Mouse (Mus musculus): ENCODE measurements at regions not wholly inside any gene's neighbourhood (a gene's known extent, or its start where the extent isn't known, plus 50 kb on each side); places are given as distances from the start of the nearest gene placed in this dataset.

DNA sequence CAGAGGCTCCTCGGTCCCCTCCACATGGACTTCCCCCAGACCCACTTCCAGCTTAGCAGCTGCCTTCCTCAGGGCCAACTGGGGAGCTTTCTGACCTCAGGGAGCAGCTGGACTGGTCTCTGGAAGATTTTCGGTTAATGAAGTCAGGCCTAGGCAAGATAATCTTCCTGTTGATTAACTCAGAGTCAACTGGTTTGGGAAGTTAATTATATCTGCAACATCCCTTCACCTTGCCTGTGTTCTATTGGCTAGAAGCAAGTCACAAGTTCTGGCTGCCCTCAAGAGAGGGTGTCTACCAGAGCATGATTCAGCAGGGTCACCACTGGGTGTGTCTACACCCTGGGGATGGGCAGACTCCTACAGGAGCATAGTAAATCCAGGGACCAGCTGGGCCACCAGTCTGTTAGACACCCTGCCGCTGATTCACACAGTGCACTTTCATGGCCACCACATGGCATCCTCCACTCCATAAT lies 53.9 kb upstream of the Maml3 start:
- no peak for DNase-seq (ENCODE audit: low read depth in 1 of 2, low spot score in 2 of 2)

DNA sequence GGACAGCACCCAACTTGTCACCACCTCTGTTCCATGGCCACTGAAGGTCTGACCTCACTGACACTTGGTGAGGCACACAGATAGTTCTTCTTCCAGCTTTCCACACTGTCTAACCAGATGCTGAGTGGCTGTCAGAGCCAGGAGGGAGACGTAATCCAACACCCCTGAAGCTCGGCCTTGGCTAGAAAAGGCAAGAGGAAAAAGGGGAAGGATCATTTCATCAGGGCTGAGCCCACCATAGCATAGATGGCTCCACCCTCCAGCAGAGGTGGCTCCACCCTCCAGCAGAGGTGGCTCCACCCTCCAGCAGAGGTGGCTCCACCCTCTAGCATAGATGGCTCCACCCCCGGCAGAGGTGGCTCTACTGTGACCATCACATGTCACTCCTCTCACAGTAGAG lies 56.8 kb upstream of the Maml3 start:
- no peak for DNase-seq (ENCODE audit: low read depth in 1 of 2, low spot score in 2 of 2)

DNA sequence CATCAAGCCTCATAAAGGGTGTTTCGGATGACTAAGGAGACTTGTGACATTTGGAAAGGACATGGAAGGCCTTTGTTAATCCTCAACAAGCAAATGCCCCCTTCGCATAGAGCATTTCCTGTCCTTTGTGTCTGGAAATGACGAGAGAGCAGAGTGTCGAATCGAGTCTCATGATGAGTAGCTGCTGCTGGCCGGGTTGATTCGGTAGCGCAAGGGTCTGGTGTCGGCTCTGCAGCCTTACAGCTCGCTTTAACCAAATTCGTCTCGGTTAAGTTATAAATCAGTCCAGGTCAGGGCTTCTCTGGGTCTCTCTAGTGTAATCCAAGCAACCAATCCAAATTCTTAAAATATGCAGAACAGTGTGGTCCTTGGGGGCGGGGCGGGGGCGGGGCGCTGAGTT lies 59.1 kb upstream of the Maml3 start:
- DNase-seq (ENCODE audit: low read depth in 1 of 2, low spot score in 2 of 2) = no peak

DNA sequence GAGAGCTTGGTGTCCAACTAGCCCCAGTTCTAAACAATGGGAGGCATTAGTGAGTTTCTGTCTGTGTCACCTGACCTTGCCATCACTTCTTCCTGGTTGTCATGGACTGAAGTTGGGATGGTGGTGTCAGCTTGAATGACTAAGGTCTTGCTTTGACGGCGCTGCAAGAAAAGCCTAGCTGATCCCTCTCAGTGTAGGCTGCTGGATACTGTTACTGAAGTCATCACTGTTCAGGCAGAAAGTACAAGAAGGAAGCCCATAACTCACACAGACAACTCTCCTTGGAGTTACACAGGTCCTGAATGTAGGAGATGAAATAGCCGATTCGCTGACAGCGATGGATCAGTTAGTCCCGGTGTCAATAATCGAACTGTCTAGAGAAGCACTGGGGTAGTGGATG lies 62.5 kb upstream of the Maml3 start:
- DNase-seq (ENCODE audit: low read depth in 1 of 2, low spot score in 2 of 2) = no peak

DNA sequence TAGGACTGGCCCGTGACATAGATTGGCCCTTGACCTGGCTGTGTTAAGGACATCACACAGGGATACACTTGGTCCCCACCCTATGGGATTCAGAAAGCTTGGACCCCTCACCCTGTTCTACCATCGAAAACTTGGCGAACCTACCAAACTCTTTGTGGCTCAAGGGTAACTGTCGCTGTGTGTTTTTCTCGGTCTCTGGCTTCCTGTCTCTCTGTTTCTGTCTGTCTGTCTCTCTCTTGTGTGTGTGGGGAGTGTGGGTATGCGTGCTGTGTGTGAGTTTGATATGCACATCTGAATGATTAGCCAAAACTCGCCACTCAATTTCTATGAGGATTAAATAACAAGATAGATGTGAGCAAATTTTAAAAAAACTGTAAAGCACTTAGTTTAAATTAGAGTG lies 66.0 kb upstream of the Maml3 start:
- no peak for DNase-seq (ENCODE audit: low read depth in 1 of 2, low spot score in 2 of 2)

DNA sequence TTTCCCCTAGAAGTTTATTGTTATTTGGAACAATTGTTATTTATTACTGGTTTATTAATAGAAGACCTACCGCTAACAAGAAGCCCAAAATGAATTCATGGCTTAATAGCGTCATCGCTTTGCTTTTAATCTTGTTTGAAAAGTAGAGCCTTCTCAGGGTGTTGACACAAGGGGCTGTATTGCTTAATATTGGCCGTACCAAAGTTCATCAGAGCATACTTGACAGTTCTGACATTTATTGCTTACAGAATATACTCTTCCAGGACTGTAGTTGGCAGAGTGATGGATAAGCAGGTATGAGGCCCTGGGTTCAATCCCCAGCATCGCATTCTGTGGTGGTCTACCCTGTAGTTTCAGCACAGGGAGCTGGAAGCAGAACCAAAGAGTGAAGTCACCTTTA lies 66.4 kb upstream of the Maml3 start:
- DNase-seq (ENCODE audit: low read depth in 1 of 2, low spot score in 2 of 2) = no peak

DNA sequence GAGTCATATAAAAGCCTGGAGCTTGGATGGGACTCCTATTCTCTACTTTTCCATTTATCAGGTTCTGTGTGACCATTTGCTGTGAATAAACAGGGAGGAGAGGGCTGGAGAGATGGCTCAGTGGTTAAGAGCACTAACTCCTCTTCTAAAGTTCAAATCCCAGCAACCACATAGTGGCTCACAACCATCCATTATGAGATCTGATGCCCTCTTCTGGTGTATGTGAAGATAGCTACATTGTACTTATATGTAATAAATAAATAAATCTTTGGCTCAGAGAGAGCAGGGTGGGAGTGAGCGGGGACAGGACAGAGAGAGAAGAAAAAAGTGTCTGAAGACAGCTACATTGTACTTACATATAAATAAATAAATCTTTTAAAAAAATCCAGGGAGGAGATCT lies 68.6 kb upstream of the Maml3 start:
- DNase-seq (ENCODE audit: low read depth in 1 of 2, low spot score in 2 of 2) = no peak

DNA sequence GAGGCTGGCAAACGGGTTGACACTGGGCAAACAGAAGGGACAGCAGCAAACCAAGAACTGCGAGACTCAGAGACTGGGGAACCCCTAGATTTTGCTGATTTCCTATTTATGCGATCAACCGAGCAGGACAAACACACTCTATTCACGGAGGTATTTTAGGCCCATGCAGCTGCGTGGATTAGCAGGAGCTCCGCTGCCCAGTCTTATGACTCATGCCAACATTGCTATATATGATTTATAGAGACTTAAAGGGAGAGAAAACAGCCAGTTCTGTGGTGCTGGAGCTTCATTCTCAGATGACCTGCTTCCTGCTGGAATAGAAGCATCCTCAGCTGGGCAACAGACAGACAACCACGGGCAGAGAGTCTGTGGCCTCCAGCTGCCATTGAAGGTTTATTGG lies 71.2 kb upstream of the Maml3 start:
- DNase-seq (ENCODE audit: low read depth in 1 of 2, low spot score in 2 of 2) = no peak

DNA sequence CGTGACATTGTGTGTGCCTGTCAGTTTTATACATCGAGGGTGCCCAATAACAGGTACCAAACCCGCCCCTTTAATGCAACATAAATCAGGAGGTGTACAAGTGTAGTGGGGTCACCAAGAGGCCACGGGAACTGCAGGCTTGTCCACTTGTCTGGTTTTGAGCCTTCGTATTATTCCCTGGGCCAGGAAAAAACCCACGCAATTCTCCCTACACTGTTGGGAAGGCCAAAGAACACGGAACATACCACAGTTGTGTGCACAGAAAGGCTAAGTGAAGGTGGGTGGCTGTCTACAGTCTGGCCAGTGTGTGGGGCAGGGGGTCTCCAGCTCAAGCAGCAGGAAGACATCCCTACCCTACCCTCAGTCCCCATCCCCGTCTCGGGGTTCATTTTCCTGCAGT lies 74.0 kb upstream of the Maml3 start:
- no peak for DNase-seq (ENCODE audit: low read depth in 1 of 2, low spot score in 2 of 2)

DNA sequence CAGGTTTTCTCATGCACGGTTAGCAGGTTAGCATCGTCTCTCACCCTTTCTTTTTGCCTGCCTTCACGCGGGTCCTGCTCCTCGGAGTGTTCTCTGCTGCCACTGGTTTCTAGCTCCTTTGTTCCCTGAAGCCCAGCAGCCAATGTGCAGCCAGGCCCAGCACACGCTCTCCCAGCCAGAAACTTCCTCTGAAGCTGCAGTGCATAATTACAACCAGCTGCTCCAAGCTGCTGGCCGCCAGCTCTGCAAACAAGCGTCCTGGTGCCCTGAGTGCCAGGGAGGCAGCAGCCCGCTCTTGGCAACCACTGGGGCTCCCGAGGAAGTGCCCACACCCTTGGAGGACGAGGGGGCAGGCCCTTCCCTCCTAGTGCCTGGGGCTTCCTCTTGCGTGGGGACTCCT lies 74.8 kb upstream of the Maml3 start:
- DNase-seq (ENCODE audit: low read depth in 1 of 2, low spot score in 2 of 2) = peak in 1 of 2 experiments; percentile 36

DNA sequence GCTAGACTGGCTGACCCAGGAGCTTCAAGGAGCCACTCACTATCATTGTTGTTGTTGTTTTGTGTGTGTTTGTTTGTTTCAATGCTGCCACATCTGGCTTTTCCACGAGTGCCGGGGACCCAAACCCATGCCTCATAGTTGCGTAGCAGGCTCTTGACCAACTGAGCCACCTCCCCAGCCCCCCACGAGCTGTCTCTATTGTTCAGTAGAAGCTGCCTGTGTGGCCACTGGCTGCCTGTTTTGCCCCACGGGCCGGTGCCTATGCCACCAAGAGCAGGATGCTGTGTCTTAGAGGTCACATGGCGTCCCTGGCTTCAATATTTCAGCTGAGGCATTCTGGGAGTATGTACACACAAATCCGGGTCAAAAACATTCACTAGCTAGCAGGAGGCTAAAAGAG lies 75.4 kb upstream of the Maml3 start:
- no peak for DNase-seq (ENCODE audit: low read depth in 1 of 2, low spot score in 2 of 2)

DNA sequence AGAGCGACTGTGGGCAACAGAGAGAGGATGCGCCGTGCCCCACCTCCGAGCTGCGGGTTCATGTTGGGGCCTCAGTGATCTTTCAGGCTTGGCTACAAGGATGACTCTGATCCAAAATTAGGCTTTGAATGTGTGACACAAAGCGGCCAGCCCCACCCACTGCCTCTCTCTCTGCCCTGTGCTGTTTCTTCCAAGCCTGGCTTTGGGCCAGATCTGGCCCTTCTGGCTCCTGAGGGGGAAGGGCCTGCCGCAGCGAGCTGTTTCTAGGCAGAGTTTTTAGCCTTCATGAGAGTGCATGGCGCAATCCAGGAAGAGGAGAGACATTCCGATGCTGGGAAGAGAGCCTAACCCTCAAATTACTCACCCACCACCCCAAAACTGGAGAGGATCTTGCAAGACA lies 75.9 kb upstream of the Maml3 start:
- no peak for DNase-seq (ENCODE audit: low read depth in 1 of 2, low spot score in 2 of 2)

DNA sequence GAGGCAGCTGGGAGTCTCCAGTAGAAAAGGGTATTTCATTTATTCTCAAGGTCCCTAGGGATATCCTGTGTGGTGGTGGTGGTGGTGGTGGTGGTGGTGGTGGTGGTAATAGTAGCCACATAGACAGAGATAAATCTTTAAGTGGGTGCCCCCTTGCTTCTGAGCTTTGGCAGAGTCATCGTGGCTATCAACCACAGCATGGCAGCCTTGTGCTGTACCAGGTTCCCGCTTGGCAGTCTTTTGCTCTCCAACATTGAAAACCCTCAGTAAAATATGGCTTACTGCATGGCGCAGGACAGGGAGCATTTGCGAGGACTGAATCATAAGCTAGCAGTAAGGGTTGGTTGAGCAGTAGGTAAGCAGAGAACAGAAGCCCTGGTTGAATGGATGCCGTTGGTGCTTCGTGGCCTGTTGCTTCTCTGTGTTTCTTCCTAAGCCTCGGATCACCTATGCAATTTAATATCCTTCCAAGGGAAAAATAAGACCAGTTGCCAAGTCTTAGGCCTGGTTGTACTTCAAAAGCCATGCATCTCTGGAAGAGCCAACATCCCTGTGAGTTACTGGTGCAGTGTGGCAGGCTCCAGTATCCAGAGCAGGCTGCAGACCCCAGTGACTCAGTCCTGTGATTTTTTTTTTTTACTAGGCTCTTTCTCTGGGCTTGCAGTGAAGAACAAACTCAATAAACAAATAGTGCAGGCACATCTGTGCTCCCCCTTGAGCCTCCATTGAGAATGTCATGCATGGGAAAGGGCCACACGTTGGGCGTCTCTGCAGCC lies 76.6 kb upstream of the Maml3 start:
- no peak for DNase-seq (ENCODE audit: low read depth in 1 of 2, low spot score in 2 of 2)

DNA sequence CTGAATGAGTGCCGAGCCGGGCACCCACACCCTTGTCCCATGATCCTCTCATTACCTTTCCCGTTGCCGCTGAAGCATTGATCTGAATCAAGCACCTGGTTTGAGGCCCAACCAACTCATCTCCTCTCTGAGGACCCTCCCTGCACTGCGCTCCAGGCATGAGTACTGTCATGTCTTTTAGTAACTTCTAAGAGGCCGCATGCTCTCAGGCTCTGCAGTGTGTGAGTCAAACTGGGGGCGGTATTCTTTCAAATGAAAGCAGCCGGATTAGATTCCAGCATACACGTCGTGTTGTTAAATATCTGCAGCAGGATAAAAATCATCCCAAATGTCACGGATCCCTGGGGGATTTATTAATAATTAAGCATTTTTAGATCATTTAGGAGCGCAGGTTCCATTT lies 79.4 kb upstream of the Maml3 start:
- DNase-seq (ENCODE audit: low read depth in 1 of 2, low spot score in 2 of 2) = no peak

DNA sequence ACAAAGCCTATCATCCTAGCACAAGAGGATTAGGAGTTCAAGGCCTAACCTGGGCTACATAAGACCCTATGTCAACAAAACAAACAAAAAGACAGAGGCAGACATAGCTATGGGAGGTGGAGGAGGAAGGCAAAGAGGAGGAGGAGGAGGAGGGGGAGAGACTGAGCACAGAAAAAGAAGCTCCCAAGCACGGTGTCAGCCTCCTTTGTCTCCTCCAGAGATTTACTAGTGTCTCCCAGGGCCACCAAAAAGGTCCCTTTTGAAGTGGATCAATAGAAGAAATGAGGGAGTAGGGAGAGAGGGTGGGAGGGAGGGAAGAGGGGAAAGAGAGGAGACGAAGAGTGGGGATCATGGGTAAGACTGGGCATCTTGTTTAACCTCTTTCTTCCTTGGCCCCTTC lies 80.5 kb upstream of the Maml3 start:
- no peak for DNase-seq (ENCODE audit: low read depth in 1 of 2, low spot score in 2 of 2)

DNA sequence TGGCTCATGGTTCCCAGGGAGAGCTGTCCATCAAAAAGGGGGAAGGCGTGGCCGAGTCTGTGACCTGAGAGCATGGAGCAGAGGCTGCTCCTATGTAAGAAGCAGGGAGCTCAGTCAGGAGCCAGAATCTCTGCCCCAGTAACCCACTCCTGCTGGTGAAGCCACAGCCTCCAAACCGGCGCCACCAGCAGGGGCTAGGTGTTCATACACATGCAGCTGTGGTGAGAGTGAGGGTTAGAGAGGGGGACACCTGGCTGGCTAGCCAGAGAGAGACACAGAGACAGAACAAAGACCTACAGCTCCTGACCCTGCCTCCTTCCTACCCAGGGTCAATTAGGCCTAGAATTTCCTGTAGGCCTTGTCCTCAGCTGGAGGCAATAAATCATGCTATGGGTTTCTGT lies 80.7 kb upstream of the Foxo1 start:
- no peak for DNase-seq (ENCODE audit: low read depth in 1 of 2, low spot score in 2 of 2)

DNA sequence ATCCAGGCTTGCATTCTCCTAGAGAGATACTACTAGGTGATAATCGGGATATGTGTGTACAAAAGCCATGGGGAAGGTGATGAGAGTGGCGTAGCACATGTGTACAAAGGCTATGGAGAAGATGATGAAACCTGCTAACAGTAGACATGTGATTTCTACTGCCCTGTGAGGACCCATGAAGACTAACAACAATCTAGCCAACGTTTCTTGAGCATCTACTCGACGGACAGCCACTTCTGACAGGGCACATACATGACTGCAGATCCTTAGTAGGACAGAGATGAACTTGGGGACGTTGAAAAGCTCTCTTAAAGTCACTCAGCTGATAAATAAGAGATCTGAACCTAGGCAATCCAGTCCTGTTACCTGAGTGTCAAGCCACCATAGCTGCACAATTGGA lies 79.8 kb upstream of the Foxo1 start:
- DNase-seq (ENCODE audit: low read depth in 1 of 2, low spot score in 2 of 2) = no peak

DNA sequence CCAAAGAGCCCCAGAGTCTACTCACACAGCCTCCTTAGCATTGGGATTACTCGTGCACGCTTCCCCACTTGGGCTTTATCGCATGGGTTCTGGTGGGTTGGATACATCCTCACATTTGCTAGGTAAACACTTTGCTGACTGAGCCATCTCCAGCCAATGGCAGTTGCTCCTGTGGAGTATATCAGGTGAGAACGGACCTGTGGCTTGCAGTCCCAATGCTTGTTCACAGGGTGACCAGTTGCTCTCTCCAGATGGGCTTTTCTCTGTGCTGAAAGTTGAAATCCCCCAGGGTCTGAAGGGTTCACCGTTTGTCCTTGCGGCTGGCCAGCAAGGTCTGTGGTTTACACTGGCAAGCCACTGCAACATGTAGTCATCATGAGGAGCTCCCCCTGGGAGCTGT lies 79.1 kb upstream of the Foxo1 start:
- DNase-seq (ENCODE audit: low read depth in 1 of 2, low spot score in 2 of 2) = no peak

DNA sequence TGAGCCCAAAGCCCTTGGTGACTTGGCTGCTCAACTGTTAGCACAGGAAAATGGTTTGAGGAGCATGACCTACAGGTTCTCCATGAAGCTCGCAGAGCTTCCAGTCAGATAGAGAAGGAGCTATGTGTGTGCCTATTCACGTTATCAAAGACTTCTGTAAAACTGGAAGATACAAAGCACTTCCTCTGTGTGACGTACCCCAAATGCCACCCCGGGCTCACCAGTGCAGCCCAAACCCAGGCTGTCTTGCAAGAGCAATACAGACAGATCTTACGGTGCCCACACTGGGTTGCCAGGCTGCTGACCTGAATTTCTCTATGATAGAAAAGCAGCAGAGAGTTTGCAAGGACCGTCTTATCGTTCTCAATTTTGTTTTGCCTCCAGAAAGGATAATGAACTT lies 78.1 kb upstream of the Foxo1 start:
- no peak for DNase-seq (ENCODE audit: low read depth in 1 of 2, low spot score in 2 of 2)

DNA sequence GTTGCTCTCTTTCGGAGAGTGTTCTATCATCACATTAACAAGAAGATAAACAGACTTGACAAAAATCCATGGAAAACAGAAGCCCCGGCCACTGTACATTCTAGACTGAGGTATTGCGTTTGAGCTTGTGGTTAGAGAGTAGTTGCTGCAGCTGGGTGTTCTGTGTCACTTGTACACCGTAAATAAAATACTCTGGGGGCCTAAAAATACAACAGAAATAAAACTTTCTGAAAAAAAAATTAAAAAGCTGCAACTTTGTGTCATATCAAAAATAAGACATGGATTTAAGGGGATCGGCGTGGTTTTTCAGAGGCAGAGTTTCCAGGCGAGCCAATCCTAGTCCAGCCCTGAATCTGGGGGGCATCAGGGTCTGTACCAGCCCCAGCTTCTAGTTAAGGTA lies 75.1 kb upstream of the Foxo1 start:
- DNase-seq (ENCODE audit: low read depth in 1 of 2, low spot score in 2 of 2) = no peak

DNA sequence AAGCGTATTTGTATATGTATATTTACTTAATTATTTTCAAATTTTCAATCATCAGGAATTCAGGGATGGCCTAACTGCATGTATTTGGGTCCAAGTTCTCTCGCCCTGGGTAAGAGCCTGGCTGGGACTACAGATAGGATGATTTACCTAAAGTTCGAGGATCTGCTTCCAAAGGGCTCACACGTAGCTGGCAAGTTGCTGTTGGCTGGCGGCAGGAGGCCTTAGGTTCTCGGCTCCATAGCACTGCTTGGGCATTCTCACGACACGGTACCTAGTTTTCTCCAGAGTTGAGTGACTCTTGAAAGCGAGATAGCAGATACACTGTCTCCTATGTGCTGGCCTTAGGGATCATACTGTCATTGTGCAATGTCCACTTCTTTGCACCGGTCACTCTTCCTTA lies 73.9 kb upstream of the Foxo1 start:
- DNase-seq (ENCODE audit: low read depth in 1 of 2, low spot score in 2 of 2) = no peak

DNA sequence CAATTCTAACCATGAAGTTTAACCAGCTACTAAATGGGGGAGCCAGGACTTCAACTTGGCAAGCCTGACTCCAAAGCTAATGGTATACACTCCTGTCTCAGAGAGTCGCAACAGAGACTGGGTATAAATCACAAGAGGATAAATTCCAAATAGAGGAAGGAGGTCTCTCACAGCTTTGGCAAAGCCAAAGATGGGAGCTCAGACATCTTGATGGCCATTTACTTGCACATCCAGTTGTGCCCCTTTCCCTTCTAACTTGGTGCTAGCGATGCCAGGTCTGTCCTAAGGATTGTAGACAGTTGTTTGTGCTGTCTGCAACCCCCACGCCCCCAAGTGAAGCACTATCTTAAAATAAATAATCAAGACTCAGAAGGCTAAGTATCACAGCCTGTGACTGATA lies 72.7 kb upstream of the Foxo1 start:
- DNase-seq (ENCODE audit: low read depth in 1 of 2, low spot score in 2 of 2) = no peak
